Mouse (Mus musculus): ENCODE data around the gene Insrr. TPM values are rescaled to one million over a fixed set of nuclear protein-coding genes. Genes with fewer than 3 reads are reported as not detected.

Gene Insrr
- polyA plus RNA-seq (2014; fragmentation: Nextera tagmentation; extraction: Ambion mirVana), result 1.2 and 1.6 TPM in 2 replicates

GRCm38 (mm10) chr3:87796736-87797334, at the start of gene Insrr:
Gene Insrr (plus strand): TSS chr3:87796951.
- WGBS, result under 1% methylated on average over 21 of the region's 29 CpGs
- Histone ChIP-seq H3K4me3 (ENCODE audit: low read depth, low read length) (peak within 1 kb of the TSS; percentile 42), H3K4me2 (ENCODE audit: low read depth, low read length) (peak within 1 kb of the TSS; percentile 70), H3K27ac (replicated peaks; ENCODE audit: low read depth, low read length) (no peak within 1 kb of the TSS), H3K36me3 (ENCODE audit: control insufficient read depth, insufficient read depth, low read length) (no peaks in the 10 kb centered on the region), H3K4me1 (ENCODE audit: control insufficient read depth, insufficient read depth, low read length) (peaks cover 27% of the 10 kb centered on the region), H3K9me3 (ENCODE audit: control insufficient read depth, low read length) (no peaks in the 10 kb centered on the region), H3K27me3 (replicated peaks; ENCODE audit: control insufficient read depth, insufficient read depth, low read length) (peaks cover 84% of the 10 kb centered on the region), H3K9ac (ENCODE audit: low read depth, low read length) (peak within 1 kb of the TSS; percentile 62)
- DNase-seq (ENCODE audit: low spot score) (no peak), ATAC-seq (ENCODE audit: low read depth) (no peak)

- ATAC-seq (ENCODE audit: low read depth) (peak; percentile 30; the same call in 1 of the 2 replicates), DNase-seq (ENCODE audit: low spot score) (no peak)
- Histone ChIP-seq H3K4me3 (ENCODE audit: low read depth, low read length) (no peak within 1 kb of the TSS), H3K27me3 (replicated peaks; ENCODE audit: control insufficient read depth, insufficient read depth, low read length) (no peaks in the 10 kb centered on the region), H3K27ac (replicated peaks; ENCODE audit: low read depth, low read length) (no peak within 1 kb of the TSS), H3K36me3 (ENCODE audit: control insufficient read depth, insufficient read depth, low read length) (peaks cover 2% of the 10 kb centered on the region; the same call in 1 of the 2 replicates), H3K4me1 (ENCODE audit: control insufficient read depth, insufficient read depth, low read length) (peaks cover 11% of the 10 kb centered on the region), H3K9ac (ENCODE audit: low read depth, low read length) (no peak within 1 kb of the TSS), H3K4me2 (ENCODE audit: low read depth, low read length) (no peak within 1 kb of the TSS), H3K9me3 (ENCODE audit: control insufficient read depth, low read length) (no peaks in the 10 kb centered on the region)
- WGBS, result 48% methylated on average over 10 of the region's 13 CpGs
These were observed 48.3 kb upstream of the Insrr start, which contains the start of gene Lrrc71 for GRCm38 (mm10) chr3:87748431-87748830. Gene Lrrc71 (minus strand): TSS chr3:87748625.

DNA sequence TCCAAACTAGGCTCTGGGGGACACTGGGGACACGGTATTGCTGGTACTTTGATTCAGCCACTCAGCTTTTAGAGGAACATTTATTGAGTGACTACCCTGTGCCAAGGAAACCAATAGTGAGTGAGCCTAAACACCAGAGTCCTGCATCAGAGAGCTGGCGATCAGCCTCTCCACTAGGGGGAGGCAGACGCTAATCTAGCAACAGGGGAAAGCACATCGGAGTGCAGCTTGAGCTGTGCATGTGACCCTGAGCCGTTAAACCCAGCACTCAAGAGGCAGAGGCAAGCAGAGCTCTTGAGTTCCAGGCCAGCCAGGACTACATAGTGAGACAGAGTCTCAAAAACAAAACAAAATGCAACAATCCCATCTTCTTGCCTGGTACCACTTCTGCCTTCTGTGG, 47.7 kb upstream of the Insrr start:
- Histone ChIP-seq H3K4me2 (ENCODE audit: low read depth, low read length) (no peak overlapping the region), H3K27ac (replicated peaks; ENCODE audit: low read depth, low read length) (no peak overlapping the region), H3K36me3 (ENCODE audit: control insufficient read depth, insufficient read depth, low read length) (peaks cover 8% of the 10 kb centered on the region; the same call in 1 of the 2 replicates), H3K4me1 (ENCODE audit: control insufficient read depth, insufficient read depth, low read length) (peaks cover 11% of the 10 kb centered on the region), H3K27me3 (replicated peaks; ENCODE audit: control insufficient read depth, insufficient read depth, low read length) (no peaks in the 10 kb centered on the region), H3K4me3 (ENCODE audit: low read depth, low read length) (no peak overlapping the region), H3K9me3 (ENCODE audit: control insufficient read depth, low read length) (no peaks in the 10 kb centered on the region), H3K9ac (ENCODE audit: low read depth, low read length) (no peak overlapping the region)
- 19% methylated on average over 5 of the region's 5 CpGs for WGBS
- DNase-seq (ENCODE audit: low spot score) (no peak), ATAC-seq (ENCODE audit: low read depth) (no peak)

DNA sequence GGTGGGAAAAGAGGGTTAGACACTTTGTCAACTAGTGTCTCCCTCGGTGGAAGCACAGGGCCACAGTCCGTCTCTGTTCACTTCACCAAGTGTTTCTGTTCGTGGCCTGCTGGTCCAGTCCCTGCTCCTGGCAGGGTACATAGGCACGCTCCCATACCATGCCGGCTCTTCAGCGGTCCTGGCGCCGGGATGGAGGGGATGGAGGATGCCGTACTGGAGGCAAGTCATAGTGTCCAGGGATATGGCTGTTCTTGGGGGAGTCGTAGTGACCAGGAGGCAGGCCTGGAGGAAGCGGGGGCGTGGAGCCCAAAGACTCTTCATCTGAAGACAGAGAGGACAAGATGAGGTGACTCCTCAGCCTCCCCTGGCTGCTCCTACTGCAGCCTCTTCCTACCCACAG, 46.8 kb upstream of the Insrr start:
- Histone ChIP-seq H3K4me3 (ENCODE audit: low read depth, low read length) (no peak overlapping the region), H3K27ac (replicated peaks; ENCODE audit: low read depth, low read length) (no peak overlapping the region), H3K9ac (ENCODE audit: low read depth, low read length) (no peak overlapping the region), H3K4me2 (ENCODE audit: low read depth, low read length) (no peak overlapping the region), H3K9me3 (ENCODE audit: control insufficient read depth, low read length) (no peaks in the 10 kb centered on the region), H3K36me3 (ENCODE audit: control insufficient read depth, insufficient read depth, low read length) (peaks cover 15% of the 10 kb centered on the region; the same call in 1 of the 2 replicates), H3K27me3 (replicated peaks; ENCODE audit: control insufficient read depth, insufficient read depth, low read length) (no peaks in the 10 kb centered on the region), H3K4me1 (ENCODE audit: control insufficient read depth, insufficient read depth, low read length) (peaks cover 8% of the 10 kb centered on the region)
- ATAC-seq (ENCODE audit: low read depth), result no peak
- no peak for DNase-seq (ENCODE audit: low spot score)
- WGBS, result 92% methylated on average over 12 of the region's 12 CpGs

DNA sequence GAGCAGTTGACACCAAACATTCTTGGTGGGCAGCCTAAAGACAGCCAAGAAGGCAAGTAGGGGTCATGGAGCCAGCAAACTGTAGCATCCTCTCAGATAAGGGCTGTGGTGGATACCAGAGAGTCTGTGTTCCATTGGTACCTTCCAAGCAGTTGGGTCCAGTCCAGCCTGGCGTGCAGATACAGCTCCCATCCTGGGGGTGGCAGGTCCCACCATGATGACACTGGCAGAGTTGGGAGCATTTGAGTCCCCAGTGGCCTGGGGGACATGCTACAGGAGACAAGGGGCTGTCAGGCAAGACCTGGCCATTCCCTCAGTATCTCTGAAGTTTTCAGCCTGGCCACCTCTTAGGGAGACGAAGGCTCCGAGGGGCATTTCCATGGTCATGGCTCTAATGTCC, 44.2 kb upstream of the Insrr start:
- Histone ChIP-seq H3K4me3 (ENCODE audit: low read depth, low read length) (no peak overlapping the region), H3K27ac (replicated peaks; ENCODE audit: low read depth, low read length) (no peak overlapping the region), H3K36me3 (ENCODE audit: control insufficient read depth, insufficient read depth, low read length) (peaks cover 15% of the 10 kb centered on the region; the same call in 1 of the 2 replicates), H3K9me3 (ENCODE audit: control insufficient read depth, low read length) (no peaks in the 10 kb centered on the region), H3K4me2 (ENCODE audit: low read depth, low read length) (no peak overlapping the region), H3K27me3 (replicated peaks; ENCODE audit: control insufficient read depth, insufficient read depth, low read length) (0 out of 2 replicates have a peak, but pooled peaks cover 2% of the 10 kb centered on the region), H3K9ac (ENCODE audit: low read depth, low read length) (no peak overlapping the region), H3K4me1 (ENCODE audit: control insufficient read depth, insufficient read depth, low read length) (peaks cover 6% of the 10 kb centered on the region; the same call in 1 of the 2 replicates)
- ATAC-seq (ENCODE audit: low read depth) (no peak), DNase-seq (ENCODE audit: low spot score) (no peak)
- WGBS, result 83% methylated on average over 3 of the region's 3 CpGs

- no peak overlapping the region for H3K4me2 ChIP-seq (ENCODE audit: low read depth, low read length)
- DNase-seq (ENCODE audit: low spot score) (no peak), ATAC-seq (ENCODE audit: low read depth) (no peak)
- no peaks in the 10 kb centered on the region for H3K9me3 ChIP-seq (ENCODE audit: control insufficient read depth, low read length)
- H3K27ac ChIP-seq (replicated peaks; ENCODE audit: low read depth, low read length), result no peak overlapping the region
- 80% methylated on average over 10 of the region's 13 CpGs for WGBS
- H3K27me3 ChIP-seq (replicated peaks; ENCODE audit: control insufficient read depth, insufficient read depth, low read length), result 0 out of 2 replicates have a peak, but pooled peaks cover 2% of the 10 kb centered on the region
- no peak overlapping the region for H3K4me3 ChIP-seq (ENCODE audit: low read depth, low read length)
- H3K4me1 ChIP-seq (ENCODE audit: control insufficient read depth, insufficient read depth, low read length), result peaks cover 6% of the 10 kb centered on the region; the same call in 1 of the 2 replicates
- H3K9ac ChIP-seq (ENCODE audit: low read depth, low read length), result no peak overlapping the region
- H3K36me3 ChIP-seq (ENCODE audit: control insufficient read depth, insufficient read depth, low read length), result peaks cover 15% of the 10 kb centered on the region; the same call in 1 of the 2 replicates
These were observed 42.9 kb upstream of the Insrr start for GRCm38 (mm10) chr3:87753829-87754228.

DNA sequence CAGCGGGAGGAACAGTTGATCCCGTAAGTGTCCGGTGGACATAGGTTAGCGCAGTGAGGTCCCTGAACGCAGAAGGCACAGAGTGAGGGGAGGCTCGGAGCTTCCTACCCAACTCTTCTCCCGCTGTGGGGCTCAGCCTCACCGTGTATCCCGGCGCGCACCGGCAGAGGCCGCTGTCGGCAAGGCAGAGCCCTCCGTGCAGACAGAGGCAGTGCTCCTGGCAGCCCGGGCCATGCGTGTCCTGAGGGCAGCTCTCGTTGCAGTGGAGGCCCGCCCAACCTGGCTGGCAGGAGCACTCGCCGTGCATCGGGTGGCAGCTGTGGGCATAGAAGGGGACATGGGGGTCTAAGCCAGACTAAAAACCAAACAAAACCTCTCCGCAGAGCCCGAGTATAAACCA, 40.8 kb upstream of the Insrr start:
- DNase-seq (ENCODE audit: low spot score) (peak; percentile 86), ATAC-seq (ENCODE audit: low read depth) (peak; percentile 96)
- peaks cover 6% of the 10 kb centered on the region; the same call in 1 of the 2 replicates for H3K4me1 ChIP-seq (ENCODE audit: control insufficient read depth, insufficient read depth, low read length)
- H3K36me3 ChIP-seq (ENCODE audit: control insufficient read depth, insufficient read depth, low read length), result peaks cover 15% of the 10 kb centered on the region; the same call in 1 of the 2 replicates
- 0 out of 2 replicates have a peak, but pooled peaks cover 2% of the 10 kb centered on the region for H3K27me3 ChIP-seq (replicated peaks; ENCODE audit: control insufficient read depth, insufficient read depth, low read length)
- WGBS, result 3% methylated on average over 20 of the region's 24 CpGs
- H3K9me3 ChIP-seq (ENCODE audit: control insufficient read depth, low read length), result no peaks in the 10 kb centered on the region
- H3K9ac ChIP-seq (ENCODE audit: low read depth, low read length), result peak overlapping the region; percentile 45; the same call in 1 of the 2 replicates
- no peak overlapping the region for H3K27ac ChIP-seq (replicated peaks; ENCODE audit: low read depth, low read length)
- H3K4me3 ChIP-seq (ENCODE audit: low read depth, low read length), result peak overlapping the region; percentile 22
- peak overlapping the region; percentile 51 for H3K4me2 ChIP-seq (ENCODE audit: low read depth, low read length)

DNA sequence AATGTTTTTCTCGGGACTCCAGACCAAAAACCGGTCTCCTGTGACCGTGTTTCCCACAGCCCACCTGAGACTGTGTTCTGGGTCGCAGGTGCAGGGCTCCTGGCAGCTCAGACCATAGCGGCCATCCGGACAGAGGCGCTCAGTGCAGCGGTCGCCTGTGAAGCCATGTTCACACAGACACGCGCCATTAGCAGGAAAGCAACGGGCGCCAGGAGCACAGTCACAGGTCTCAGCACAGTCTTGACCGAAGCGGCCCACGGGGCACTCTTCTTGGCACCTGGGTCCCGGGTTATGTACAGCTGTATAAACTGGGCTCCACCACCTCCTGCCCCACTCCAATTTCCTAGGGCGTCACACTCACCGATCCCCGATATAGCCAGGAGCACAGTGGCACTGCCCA, 40.3 kb upstream of the Insrr start:
- H3K36me3 ChIP-seq (ENCODE audit: control insufficient read depth, insufficient read depth, low read length), result peaks cover 15% of the 10 kb centered on the region; the same call in 1 of the 2 replicates
- no peak; the same call in 1 of the 2 replicates for ATAC-seq (ENCODE audit: low read depth)
- peak overlapping the region; percentile 51 for H3K4me2 ChIP-seq (ENCODE audit: low read depth, low read length)
- H3K9me3 ChIP-seq (ENCODE audit: control insufficient read depth, low read length), result no peaks in the 10 kb centered on the region
- no peak for DNase-seq (ENCODE audit: low spot score)
- H3K4me3 ChIP-seq (ENCODE audit: low read depth, low read length), result 0 out of 2 replicates have a peak overlapping the region, but pooled peaks have one; percentile 22
- H3K27ac ChIP-seq (replicated peaks; ENCODE audit: low read depth, low read length), result no peak overlapping the region
- peaks cover 10% of the 10 kb centered on the region for H3K4me1 ChIP-seq (ENCODE audit: control insufficient read depth, insufficient read depth, low read length)
- H3K9ac ChIP-seq (ENCODE audit: low read depth, low read length), result peak overlapping the region; percentile 45; the same call in 1 of the 2 replicates
- WGBS, result 52% methylated on average over 20 of the region's 20 CpGs
- 0 out of 2 replicates have a peak, but pooled peaks cover 2% of the 10 kb centered on the region for H3K27me3 ChIP-seq (replicated peaks; ENCODE audit: control insufficient read depth, insufficient read depth, low read length)
